Mouse (Mus musculus) embryonic facial prominence, embryonic 13.5 days (tissue): Measurements from ENCODE around the gene Zbtb8a. TPM values are rescaled to one million over a fixed set of nuclear protein-coding genes. Genes with fewer than 3 reads are reported as not detected.

ENCODE experiments used
- ATAC-seq: fragments of 200-750 bp; cut with Nextera tagmentation; 2 replicates; pipeline ENCODE4 v1.8.0; 2017; ENCODE audit warnings: low read depth; ENCODE audit not compliant: insufficient number of reproducible peaks, insufficient read depth, low FRiP score, low TSS enrichment
- H3K27ac ChIP-seq: fragments of 300-500 bp; sonication (generic); 2 replicates; pipeline ENCODE4 v1.5.1; 2015; ENCODE audit warnings: moderate library complexity, mild to moderate bottlenecking, inconsistent platforms
- H3K27me3 ChIP-seq: fragments of 300-500 bp; sonication (generic); 2 replicates; pipeline ENCODE4 v1.6.1; 2015; ENCODE audit warnings: mild to moderate bottlenecking, inconsistent platforms
- H3K36me3 ChIP-seq: fragments of 300-500 bp; sonication (generic); 2 replicates; pipeline ENCODE4 v1.6.1; 2015; ENCODE audit warnings: mild to moderate bottlenecking, inconsistent platforms
- H3K4me1 ChIP-seq: fragments of 300-500 bp; sonication (generic); 2 replicates; pipeline ENCODE4 v1.6.1; 2015; ENCODE audit warnings: inconsistent platforms
- H3K4me2 ChIP-seq: fragments of 300-500 bp; sonication (generic); 2 replicates; pipeline ENCODE4 v1.6.1; 2015; ENCODE audit warnings: moderate library complexity, mild to moderate bottlenecking, inconsistent platforms
- H3K4me3 ChIP-seq: fragments of 300-500 bp; sonication (generic); 2 replicates; pipeline ENCODE4 v1.5.1; 2015; ENCODE audit warnings: mild to moderate bottlenecking, inconsistent platforms
- H3K9ac ChIP-seq: fragments of 300-500 bp; sonication (generic); 2 replicates; pipeline ENCODE4 v1.6.1; 2015; ENCODE audit warnings: mild to moderate bottlenecking, inconsistent platforms
- H3K9me3 ChIP-seq: fragments of 300-500 bp; sonication (generic); 2 replicates; pipeline ENCODE4 v1.6.1; 2016; ENCODE audit warnings: inconsistent platforms
- WGBS: fragments of 180-500 bp; shearing (Covaris S2); methylation state at CpG from one replicate; pipeline ENCODE4 v1.1.7; 2015; ENCODE audit warnings: mixed read lengths; 5-methylcytosine and 5-hydroxymethylcytosine counted together
- polyA plus RNA-seq: library from polyadenylated mRNA; unstranded; fragments of >200 nt; fragmentation: Nextera tagmentation; extraction: Ambion mirVana; gene quantifications from 2 replicates; pipeline ENCODE4 v1.2.1, GENCODE M21; 2015

The Zbtb8a gene
- polyA plus RNA-seq, 1 experiment from 2014 or later, result 13.6 TPM

DNA sequence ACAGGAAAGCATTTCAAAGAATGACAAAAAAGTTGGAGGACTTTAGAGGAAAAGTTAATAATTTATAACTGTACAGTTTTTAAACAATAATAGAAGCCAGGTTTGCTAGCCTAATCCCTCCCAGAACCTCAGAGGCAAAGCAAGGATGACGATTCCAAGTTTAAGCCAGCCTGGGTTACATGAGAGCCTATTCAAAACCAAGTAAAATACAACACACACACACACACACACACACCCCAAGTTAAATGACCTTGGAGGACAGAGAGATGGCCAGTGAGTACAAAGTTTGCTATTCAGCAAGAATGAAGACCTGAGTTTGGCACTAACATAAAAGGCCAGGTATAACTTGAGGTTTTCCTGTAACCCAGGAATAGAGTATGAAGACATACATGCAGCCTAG lies 51.7 kb downstream of the Zbtb8a start:
- peaks cover 81% of the 10 kb centered on the region for H3K36me3 ChIP-seq
- 49% methylated on average over 1 of the region's 1 CpGs for WGBS

DNA sequence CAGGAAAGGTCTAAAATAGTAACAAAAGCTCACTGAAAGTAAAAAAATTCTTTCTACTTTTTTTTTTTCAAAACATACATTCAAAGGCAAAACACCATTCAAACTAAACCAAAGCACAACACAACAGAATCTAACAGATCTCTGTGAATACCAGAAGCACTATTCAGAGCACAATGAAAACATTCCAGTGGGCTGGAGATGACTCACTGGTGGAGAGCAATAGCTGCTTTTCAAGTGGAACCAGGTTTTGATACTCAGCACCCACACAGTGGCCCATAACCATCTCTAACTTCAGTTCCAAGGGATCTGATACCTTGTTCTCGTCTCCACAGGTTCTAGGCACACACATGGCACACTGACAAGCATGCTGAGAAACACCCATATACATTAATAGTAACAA lies 53.2 kb downstream of the Zbtb8a start:
- Histone ChIP-seq H3K4me2 (no peak overlapping the region), H3K9ac (no peak overlapping the region), H3K4me1 (no peaks in the 10 kb centered on the region), H3K27me3 (no peaks in the 10 kb centered on the region), H3K9me3 (no peaks in the 10 kb centered on the region), H3K4me3 (no peak overlapping the region), H3K27ac (no peak overlapping the region), H3K36me3 (peaks cover 81% of the 10 kb centered on the region)
- WGBS, result 82% methylated on average over 1 of the region's 1 CpGs
- ATAC-seq, result no peak

More for the DNA sequence above, 51.7 kb downstream of the Zbtb8a start:
- no peaks in the 10 kb centered on the region for H3K27me3 ChIP-seq
- ATAC-seq, result no peak
- H3K9ac ChIP-seq, result no peak overlapping the region
- no peak overlapping the region for H3K4me3 ChIP-seq
- H3K9me3 ChIP-seq, result no peaks in the 10 kb centered on the region
- no peak overlapping the region for H3K4me2 ChIP-seq
- no peak overlapping the region for H3K27ac ChIP-seq
- peaks cover 9% of the 10 kb centered on the region for H3K4me1 ChIP-seq

DNA sequence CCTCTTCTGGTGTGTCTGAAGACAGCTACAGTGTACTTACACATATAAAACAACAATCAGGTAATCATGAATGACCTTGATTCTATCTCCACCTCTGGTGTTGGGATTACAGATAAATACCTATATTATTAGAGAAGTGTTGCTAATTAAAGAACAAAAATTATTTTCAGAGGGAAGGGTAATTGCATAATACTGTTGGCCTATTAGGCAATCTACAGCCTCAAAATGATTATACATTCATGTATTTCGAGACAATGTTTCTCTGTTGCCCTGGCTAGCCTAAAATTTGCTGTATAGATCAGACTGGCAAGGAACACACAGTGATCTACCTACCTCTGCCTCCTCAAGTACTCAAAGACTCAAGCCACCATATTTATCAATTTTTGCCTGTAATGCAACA lies 54.4 kb downstream of the Zbtb8a start:
- 98% methylated on average over 1 of the region's 1 CpGs for WGBS

DNA sequence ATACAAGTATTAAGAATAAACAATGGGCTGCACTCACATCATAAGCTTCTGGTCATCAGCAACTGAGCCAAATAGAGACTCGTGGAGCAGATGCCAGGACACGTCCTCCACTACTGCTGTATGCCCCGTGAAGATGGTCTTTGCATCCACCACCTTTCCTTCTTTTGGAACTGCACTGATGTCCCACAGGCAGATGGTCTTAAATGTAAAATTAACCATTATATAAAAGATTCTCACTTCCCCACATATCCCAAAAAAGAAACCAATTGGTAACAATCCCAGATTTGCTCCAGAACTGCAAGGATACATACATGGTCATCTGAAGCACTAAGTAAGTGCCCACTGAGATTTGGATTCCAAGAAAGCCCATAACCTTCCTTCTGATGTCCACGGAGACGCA lies 55.9 kb downstream of the Zbtb8a start:
- Histone ChIP-seq H3K9ac (no peak overlapping the region), H3K27ac (no peak overlapping the region), H3K4me3 (no peak overlapping the region), H3K36me3 (peaks cover 79% of the 10 kb centered on the region), H3K9me3 (no peaks in the 10 kb centered on the region), H3K4me1 (no peaks in the 10 kb centered on the region), H3K4me2 (no peak overlapping the region), H3K27me3 (no peaks in the 10 kb centered on the region)
- 82% methylated on average over 5 of the region's 5 CpGs for WGBS
- ATAC-seq, result no peak

More for the DNA sequence above, 54.4 kb downstream of the Zbtb8a start:
- H3K27ac ChIP-seq, result no peak overlapping the region
- no peaks in the 10 kb centered on the region for H3K4me1 ChIP-seq
- peaks cover 79% of the 10 kb centered on the region for H3K36me3 ChIP-seq
- H3K4me2 ChIP-seq, result no peak overlapping the region
- no peaks in the 10 kb centered on the region for H3K27me3 ChIP-seq
- ATAC-seq, result no peak
- no peaks in the 10 kb centered on the region for H3K9me3 ChIP-seq
- H3K9ac ChIP-seq, result no peak overlapping the region
- H3K4me3 ChIP-seq, result no peak overlapping the region

DNA sequence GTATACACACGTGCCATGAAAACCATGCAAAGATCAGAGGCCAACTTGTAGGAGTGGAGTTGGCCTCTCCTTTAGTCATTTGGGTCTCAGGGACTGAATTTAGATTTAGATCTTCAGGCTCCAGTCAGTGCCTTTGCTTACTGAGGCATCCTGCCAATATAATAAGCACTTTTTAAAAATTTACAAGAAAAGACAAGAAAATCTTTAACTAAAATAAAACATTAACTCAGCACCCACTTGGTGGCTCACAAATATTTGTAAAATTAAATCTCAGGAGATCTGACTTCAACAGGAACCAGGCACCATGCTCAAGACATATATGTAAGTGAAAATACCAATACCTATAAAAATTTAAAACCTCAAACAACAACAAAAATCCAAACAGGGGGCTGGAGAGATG lies 57.0 kb downstream of the Zbtb8a start:
- WGBS, result 84% methylated on average over 1 of the region's 1 CpGs
- Histone ChIP-seq H3K4me1 (no peaks in the 10 kb centered on the region), H3K36me3 (peaks cover 81% of the 10 kb centered on the region), H3K9me3 (no peaks in the 10 kb centered on the region), H3K27me3 (no peaks in the 10 kb centered on the region), H3K27ac (no peak overlapping the region), H3K4me2 (no peak overlapping the region), H3K9ac (no peak overlapping the region), H3K4me3 (no peak overlapping the region)
- no peak for ATAC-seq

DNA sequence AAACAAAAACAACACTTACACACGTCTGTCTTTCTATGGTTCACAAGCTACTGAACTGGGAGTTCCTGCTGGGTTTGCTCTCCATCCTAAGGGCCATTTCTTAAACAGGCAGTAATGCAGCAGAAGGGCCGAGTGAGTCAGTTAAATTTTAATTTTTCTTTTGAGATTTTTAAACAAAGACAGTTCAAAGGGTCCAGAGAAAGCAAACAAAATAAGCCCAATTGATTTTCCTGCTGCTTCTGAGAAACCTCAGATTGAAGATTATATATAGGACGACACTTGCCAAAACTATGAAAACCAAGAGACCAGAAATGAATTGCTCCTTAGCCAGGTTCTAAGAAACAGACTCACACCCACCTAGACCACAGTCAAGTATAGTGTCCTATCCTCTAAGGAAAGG lies 64.0 kb downstream of the Zbtb8a start:
- no peak overlapping the region for H3K4me3 ChIP-seq
- H3K27me3 ChIP-seq, result no peaks in the 10 kb centered on the region
- no peak for ATAC-seq
- peaks cover 90% of the 10 kb centered on the region for H3K36me3 ChIP-seq
- no peaks in the 10 kb centered on the region for H3K9me3 ChIP-seq
- H3K27ac ChIP-seq, result no peak overlapping the region
- H3K4me1 ChIP-seq, result no peaks in the 10 kb centered on the region
- H3K4me2 ChIP-seq, result no peak overlapping the region
- no peak overlapping the region for H3K9ac ChIP-seq
- 86% methylated on average over 3 of the region's 3 CpGs for WGBS

DNA sequence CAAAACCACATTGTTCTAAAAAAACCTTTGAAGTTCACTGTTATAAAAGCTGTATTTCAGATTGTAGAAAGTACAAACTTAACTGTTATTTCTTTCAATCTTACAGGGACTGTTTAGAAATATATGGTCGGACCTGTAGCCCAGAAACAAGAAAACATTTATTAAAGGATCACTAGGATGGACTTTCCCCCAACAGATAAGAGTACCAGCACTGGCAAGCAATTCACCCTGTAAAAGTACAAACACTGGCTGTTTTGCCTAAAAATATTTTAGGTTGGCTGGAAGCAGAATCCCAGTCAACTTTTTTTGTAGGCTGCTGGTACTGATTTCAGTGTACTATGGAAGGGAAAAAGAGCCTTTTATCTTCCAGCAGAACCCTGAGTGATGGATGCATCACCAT lies 70.0 kb downstream of the Zbtb8a start:
- ATAC-seq, result no peak
- H3K36me3 ChIP-seq, result peaks cover 69% of the 10 kb centered on the region
- H3K27me3 ChIP-seq, result no peaks in the 10 kb centered on the region
- H3K4me1 ChIP-seq, result no peaks in the 10 kb centered on the region
- H3K27ac ChIP-seq, result no peak overlapping the region
- H3K9ac ChIP-seq, result no peak overlapping the region
- no peaks in the 10 kb centered on the region for H3K9me3 ChIP-seq
- no peak overlapping the region for H3K4me3 ChIP-seq
- no peak overlapping the region for H3K4me2 ChIP-seq
- 91% methylated on average over 1 of the region's 1 CpGs for WGBS

DNA sequence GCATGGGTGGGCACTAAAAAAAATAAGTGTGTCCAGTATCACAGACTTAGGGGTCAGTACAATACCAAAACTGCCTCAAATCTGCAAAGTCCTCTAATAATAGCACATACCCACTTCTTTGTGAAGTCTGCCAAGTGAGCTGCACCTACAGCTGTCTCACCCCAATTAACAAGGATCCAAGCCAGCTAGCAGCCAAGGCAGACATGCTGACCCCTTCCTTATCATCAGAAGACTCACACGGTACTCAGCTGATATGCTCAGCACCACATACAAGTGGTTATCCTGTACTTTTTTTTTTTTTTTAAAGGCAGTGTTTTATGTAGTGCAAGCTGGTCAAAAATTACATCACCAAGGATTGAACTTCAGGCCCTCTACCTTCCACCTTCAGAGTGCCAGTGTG lies 73.6 kb downstream of the Zbtb8a start:
- H3K9me3 ChIP-seq, result peaks cover 4% of the 10 kb centered on the region; the same call in 1 of the 2 replicates
- peaks cover 2% of the 10 kb centered on the region; the same call in 1 of the 2 replicates for H3K4me1 ChIP-seq
- H3K4me2 ChIP-seq, result no peak overlapping the region
- ATAC-seq, result no peak
- H3K27me3 ChIP-seq, result no peaks in the 10 kb centered on the region
- peaks cover 39% of the 10 kb centered on the region for H3K36me3 ChIP-seq
- no peak overlapping the region for H3K4me3 ChIP-seq
- WGBS, result 88% methylated on average over 1 of the region's 1 CpGs
- H3K9ac ChIP-seq, result no peak overlapping the region
- no peak overlapping the region for H3K27ac ChIP-seq

DNA sequence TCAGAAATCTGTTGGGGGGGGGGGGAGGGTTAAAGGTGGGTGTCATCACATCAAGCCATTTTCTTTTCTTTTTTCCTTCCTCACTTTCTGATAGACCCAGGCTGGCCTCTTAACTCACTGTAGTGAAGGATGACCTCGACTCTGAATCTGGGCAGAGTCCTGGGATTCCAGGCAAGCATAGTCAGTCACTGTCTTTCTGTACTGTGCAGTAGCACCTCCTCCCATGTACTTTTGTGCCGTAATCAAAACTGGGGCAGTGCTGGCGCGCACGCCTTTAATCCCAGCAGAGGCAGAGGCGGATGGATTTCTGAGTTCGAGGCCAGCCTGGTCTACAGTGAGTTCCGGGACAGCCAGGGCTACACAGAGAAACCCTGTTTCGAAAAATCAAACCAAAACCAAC lies 74.1 kb downstream of the Zbtb8a start:
- H3K27ac ChIP-seq, result no peak overlapping the region; the same call in 1 of the 2 replicates
- peaks cover 5% of the 10 kb centered on the region; the same call in 1 of the 2 replicates for H3K4me1 ChIP-seq
- H3K27me3 ChIP-seq, result no peaks in the 10 kb centered on the region
- no peak overlapping the region for H3K9ac ChIP-seq
- H3K4me2 ChIP-seq, result no peak overlapping the region
- 85% methylated on average over 9 of the region's 9 CpGs for WGBS
- no peak for ATAC-seq
- H3K36me3 ChIP-seq, result peaks cover 34% of the 10 kb centered on the region
- no peak overlapping the region for H3K4me3 ChIP-seq
- peaks cover 4% of the 10 kb centered on the region; the same call in 1 of the 2 replicates for H3K9me3 ChIP-seq

Other genes starting within 250 kb of the Zbtb8a start
- gene Fndc5, start 241.1 kb downstream of the Zbtb8a start, polyA plus RNA-seq, result 4.7 and 4.8 TPM in 2 replicates
- 25.4 and 25.5 TPM in 2 replicates for gene S100pbp, start 188.4 kb downstream of the Zbtb8a start, polyA plus RNA-seq
- 80.0 and 84.5 TPM in 2 replicates for gene Yars, start 188.4 kb downstream of the Zbtb8a start, polyA plus RNA-seq
- gene C77080, start 116.7 kb downstream of the Zbtb8a start, polyA plus RNA-seq, result 7.6 and 8.4 TPM in 2 replicates
- 0.96 and 1.2 TPM in 2 replicates for gene Sync, start 90.5 kb downstream of the Zbtb8a start, polyA plus RNA-seq
- 469 and 486 TPM in 2 replicates for gene Rbbp4, start 42.7 kb downstream of the Zbtb8a start, polyA plus RNA-seq
- 44.4 and 45.5 TPM in 2 replicates for gene Zbtb8os, start 42.4 kb downstream of the Zbtb8a start, polyA plus RNA-seq
- 2.5 and 2.8 TPM in 2 replicates for gene Zbtb8b, start 62.7 kb upstream of the Zbtb8a start, polyA plus RNA-seq
- gene Bsdc1, start 83.5 kb upstream of the Zbtb8a start, polyA plus RNA-seq, result 27.6 and 29.9 TPM in 2 replicates
- gene Tssk3, start 112.9 kb upstream of the Zbtb8a start, polyA plus RNA-seq, result not detected in 2 replicates
- not detected in 2 replicates for gene Fam229a, start 113.1 kb upstream of the Zbtb8a start, polyA plus RNA-seq
- 839 and 1,023 TPM in 2 replicates for gene Marcksl1, start 135.5 kb upstream of the Zbtb8a start, polyA plus RNA-seq
- gene Hdac1, start 164.6 kb upstream of the Zbtb8a start, polyA plus RNA-seq, result 237 and 240 TPM in 2 replicates
- 7.4 and 9.5 TPM in 2 replicates for gene Lck, start 195.5 kb upstream of the Zbtb8a start, polyA plus RNA-seq
- 3.4 and 5.8 TPM in 2 replicates for gene Fam167b, start 200.4 kb upstream of the Zbtb8a start, polyA plus RNA-seq
- gene Eif3i, start 222.5 kb upstream of the Zbtb8a start, polyA plus RNA-seq, result 274 and 289 TPM in 2 replicates
- 195 and 215 TPM in 2 replicates for gene Tmem234, start 222.6 kb upstream of the Zbtb8a start, polyA plus RNA-seq
- 2.2 and 3.1 TPM in 2 replicates for gene Dcdc2b, start 236.1 kb upstream of the Zbtb8a start, polyA plus RNA-seq
- gene Iqcc, start 241.0 kb upstream of the Zbtb8a start, polyA plus RNA-seq, result 33.7 and 36.5 TPM in 2 replicates
- gene Ccdc28b, start 245.8 kb upstream of the Zbtb8a start, polyA plus RNA-seq, result 69.7 and 73.3 TPM in 2 replicates